Mouse (Mus musculus): ENCODE data around the gene Rras2. TPM values are rescaled to one million over a fixed set of nuclear protein-coding genes. Genes with fewer than 3 reads are reported as not detected.

Gene Rras2
- polyA plus RNA-seq, 1 experiment, result 57.4 TPM

- H3K36me3 ChIP-seq (ENCODE audit: control insufficient read depth, insufficient read depth), result peaks cover 11% of the 10 kb centered on the region
- no peak overlapping the region for H3K4me2 ChIP-seq (ENCODE audit: low read depth)
- no peak overlapping the region for H3K4me3 ChIP-seq
- no peaks in the 10 kb centered on the region for H3K79me2 ChIP-seq (ENCODE audit: control insufficient read depth, insufficient read depth)
- no peaks in the 10 kb centered on the region for H3K27me3 ChIP-seq (ENCODE audit: control insufficient read depth, insufficient read depth, insufficient read length)
- H3ac ChIP-seq (ENCODE audit: control insufficient read depth, insufficient read length), result no peak overlapping the region
- TF ChIP-seq POLR2A (IDR thresholded peaks at IDR 0.05; ENCODE audit: insufficient read length, low read depth) (no peak), MAX (IDR thresholded peaks at IDR 0.05; ENCODE audit: low read depth) (no peak)
Measured at GRCm38 (mm10) chr7:114053720-114054119, 63.9 kb downstream of the Rras2 start.

DNA sequence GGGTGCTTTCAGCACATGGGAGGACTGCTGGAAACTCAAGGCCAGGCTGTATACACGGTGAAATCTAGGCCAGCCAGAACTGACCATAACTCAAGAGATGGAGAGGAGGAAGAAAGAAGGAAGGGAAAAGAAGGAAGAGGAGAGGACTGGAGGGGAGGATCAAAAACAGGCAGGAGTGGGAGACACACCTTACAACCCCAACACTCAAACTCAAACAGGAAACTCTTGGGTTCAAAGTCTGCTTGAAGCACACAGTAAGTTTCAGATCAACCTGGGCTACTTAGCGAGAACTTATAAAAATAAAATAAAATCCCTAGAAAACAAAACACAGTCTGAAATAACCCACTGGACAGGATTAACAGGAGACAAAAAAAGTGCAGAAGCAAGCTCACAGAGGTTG is 71.8 kb downstream of the Rras2 start:
- Histone ChIP-seq H3K36me3 (ENCODE audit: control insufficient read depth, insufficient read depth) (peaks cover 11% of the 10 kb centered on the region), H3ac (ENCODE audit: control insufficient read depth, insufficient read length) (no peak overlapping the region), H3K27me3 (ENCODE audit: control insufficient read depth, insufficient read depth, insufficient read length) (no peaks in the 10 kb centered on the region), H3K4me2 (ENCODE audit: low read depth) (no peak overlapping the region), H3K79me2 (ENCODE audit: control insufficient read depth, insufficient read depth) (no peaks in the 10 kb centered on the region), H3K4me3 (no peak overlapping the region)
- TF ChIP-seq MYOG (IDR thresholded peaks at IDR 0.05; ENCODE audit: control insufficient read depth in 1 of 3, insufficient read depth in 1 of 3, insufficient read length in 2 of 3, low read depth in 2 of 3) (no peak), POLR2AphosphoS2 (IDR thresholded peaks at IDR 0.05; ENCODE audit: insufficient read length, low read depth) (no peak)

GRCm38 (mm10) chr7:114043929-114044549 is 73.5 kb downstream of the Rras2 start:
- Histone ChIP-seq H3ac (ENCODE audit: control insufficient read depth, insufficient read length) (no peak overlapping the region), H3K79me2 (ENCODE audit: control insufficient read depth, insufficient read depth) (no peaks in the 10 kb centered on the region), H3K4me3 (no peak overlapping the region), H3K27me3 (ENCODE audit: control insufficient read depth, insufficient read depth, insufficient read length) (no peaks in the 10 kb centered on the region), H3K4me2 (ENCODE audit: low read depth) (no peak overlapping the region), H3K36me3 (ENCODE audit: control insufficient read depth, insufficient read depth) (peaks cover 12% of the 10 kb centered on the region)
- TF ChIP-seq POLR2AphosphoS2 (IDR thresholded peaks at IDR 0.05; ENCODE audit: insufficient read length, low read depth) (no peak), REST (IDR thresholded peaks at IDR 0.05; ENCODE audit: insufficient read depth, insufficient read length) (no peak), MYOD1 (IDR thresholded peaks at IDR 0.05; ENCODE audit: control insufficient read depth in 1 of 3, insufficient read length in 2 of 3, low read depth in 2 of 3) (no peak), USF1 (IDR thresholded peaks at IDR 0.05; ENCODE audit: low read depth) (no peak), TCF12 (IDR thresholded peaks at IDR 0.05; ENCODE audit: insufficient read depth, poor library complexity, severe bottlenecking) (no peak), E2F4 (IDR thresholded peaks at IDR 0.05; ENCODE audit: insufficient read depth) (no peak), MYOG (IDR thresholded peaks at IDR 0.05; ENCODE audit: control insufficient read depth in 1 of 3, insufficient read depth in 1 of 3, insufficient read length in 2 of 3, low read depth in 2 of 3) (no peak), CEBPB (IDR thresholded peaks at IDR 0.05; ENCODE audit: insufficient read depth, poor library complexity, severe bottlenecking) (no peak), SRF (IDR thresholded peaks at IDR 0.05; ENCODE audit: control insufficient read depth, insufficient read length, low read depth) (no peak), MAX (IDR thresholded peaks at IDR 0.05; ENCODE audit: low read depth) (no peak), TCF3 (IDR thresholded peaks at IDR 0.05; ENCODE audit: insufficient read length, low read depth) (no peak)

- peaks cover 12% of the 10 kb centered on the region for H3K36me3 ChIP-seq (ENCODE audit: control insufficient read depth, insufficient read depth)
- TF ChIP-seq TCF12 (IDR thresholded peaks at IDR 0.05; ENCODE audit: insufficient read depth, poor library complexity, severe bottlenecking), result no peak
- no peak for TF ChIP-seq MYOD1 (IDR thresholded peaks at IDR 0.05; ENCODE audit: control insufficient read depth in 1 of 3, insufficient read length in 2 of 3, low read depth in 2 of 3)
- no peak for TF ChIP-seq SRF (IDR thresholded peaks at IDR 0.05; ENCODE audit: control insufficient read depth, insufficient read length, low read depth)
- TF ChIP-seq POLR2A (IDR thresholded peaks at IDR 0.05; ENCODE audit: insufficient read length, low read depth), result no peak
- no peak for TF ChIP-seq TCF3 (IDR thresholded peaks at IDR 0.05; ENCODE audit: insufficient read length, low read depth)
- TF ChIP-seq CEBPB (IDR thresholded peaks at IDR 0.05; ENCODE audit: insufficient read depth, poor library complexity, severe bottlenecking), result no peak
- TF ChIP-seq MYOG (IDR thresholded peaks at IDR 0.05; ENCODE audit: control insufficient read depth in 1 of 3, insufficient read depth in 1 of 3, insufficient read length in 2 of 3, low read depth in 2 of 3), result no peak
- no peak for TF ChIP-seq MAX (IDR thresholded peaks at IDR 0.05; ENCODE audit: low read depth)
- TF ChIP-seq E2F4 (IDR thresholded peaks at IDR 0.05; ENCODE audit: insufficient read depth), result no peak
- TF ChIP-seq USF1 (IDR thresholded peaks at IDR 0.05; ENCODE audit: low read depth), result no peak
- no peak for TF ChIP-seq POLR2AphosphoS2 (IDR thresholded peaks at IDR 0.05; ENCODE audit: insufficient read length, low read depth)
- TF ChIP-seq REST (IDR thresholded peaks at IDR 0.05; ENCODE audit: insufficient read depth, insufficient read length), result no peak
Measured at GRCm38 (mm10) chr7:114042973-114043928, 74.3 kb downstream of the Rras2 start.

GRCm38 (mm10) chr7:114041349-114041748 is 76.2 kb downstream of the Rras2 start:
- TF ChIP-seq CEBPB (IDR thresholded peaks at IDR 0.05; ENCODE audit: insufficient read depth, poor library complexity, severe bottlenecking) (no peak), USF1 (IDR thresholded peaks at IDR 0.05; ENCODE audit: low read depth) (no peak), POLR2AphosphoS2 (IDR thresholded peaks at IDR 0.05; ENCODE audit: insufficient read length, low read depth) (no peak), TCF3 (IDR thresholded peaks at IDR 0.05; ENCODE audit: insufficient read length, low read depth) (no peak), E2F4 (IDR thresholded peaks at IDR 0.05; ENCODE audit: insufficient read depth) (no peak), MYOG (IDR thresholded peaks at IDR 0.05; ENCODE audit: control insufficient read depth in 1 of 3, insufficient read depth in 1 of 3, insufficient read length in 2 of 3, low read depth in 2 of 3) (no peak), SRF (IDR thresholded peaks at IDR 0.05; ENCODE audit: control insufficient read depth, insufficient read length, low read depth) (no peak), POLR2A (IDR thresholded peaks at IDR 0.05; ENCODE audit: insufficient read length, low read depth) (no peak), TCF12 (IDR thresholded peaks at IDR 0.05; ENCODE audit: insufficient read depth, poor library complexity, severe bottlenecking) (no peak), MYOD1 (IDR thresholded peaks at IDR 0.05; ENCODE audit: control insufficient read depth in 1 of 3, insufficient read length in 2 of 3, low read depth in 2 of 3) (no peak), MAX (IDR thresholded peaks at IDR 0.05; ENCODE audit: low read depth) (no peak), REST (IDR thresholded peaks at IDR 0.05; ENCODE audit: insufficient read depth, insufficient read length) (no peak)
- no peaks in the 10 kb centered on the region for H3K79me2 ChIP-seq (ENCODE audit: control insufficient read depth, insufficient read depth)
- no peak overlapping the region for H3K4me3 ChIP-seq
- H3K4me2 ChIP-seq (ENCODE audit: low read depth), result no peak overlapping the region
- peaks cover 8% of the 10 kb centered on the region for H3K36me3 ChIP-seq (ENCODE audit: control insufficient read depth, insufficient read depth)
- H3K27me3 ChIP-seq (ENCODE audit: control insufficient read depth, insufficient read depth, insufficient read length), result no peaks in the 10 kb centered on the region
- no peak overlapping the region for H3ac ChIP-seq (ENCODE audit: control insufficient read depth, insufficient read length)

More at GRCm38 (mm10) chr7:114042973-114043928, 74.3 kb downstream of the Rras2 start:
- H3K4me2 ChIP-seq (ENCODE audit: low read depth), result no peak overlapping the region
- H3K27me3 ChIP-seq (ENCODE audit: control insufficient read depth, insufficient read depth, insufficient read length), result no peaks in the 10 kb centered on the region
- no peak overlapping the region for H3K4me3 ChIP-seq
- H3ac ChIP-seq (ENCODE audit: control insufficient read depth, insufficient read length), result no peak overlapping the region
- H3K79me2 ChIP-seq (ENCODE audit: control insufficient read depth, insufficient read depth), result no peaks in the 10 kb centered on the region
